27 mouse cellular contexts compared by ENCODE assay signal in the genomic region with DNA sequence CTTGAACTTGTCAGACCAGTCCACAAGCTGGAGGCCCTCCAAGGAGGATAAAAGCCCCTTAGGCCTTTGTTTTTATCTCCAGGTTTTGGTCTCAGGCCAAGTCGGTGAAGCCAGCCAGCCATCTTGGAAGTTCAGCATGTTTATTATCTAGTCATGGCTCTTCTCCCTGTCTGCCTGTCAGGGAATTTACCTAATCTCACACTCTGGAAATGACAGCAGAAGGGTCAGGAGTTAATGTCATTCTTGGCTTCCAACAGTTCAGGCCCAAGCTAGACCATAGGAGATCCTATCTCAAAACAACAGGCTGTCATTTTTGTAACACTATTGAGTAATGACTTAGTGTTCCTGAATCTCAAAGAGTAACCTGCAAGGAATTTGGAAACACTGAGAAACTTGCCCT. TPM values are rescaled to one million over a fixed set of nuclear protein-coding genes. Genes with fewer than 3 reads are reported as not detected.
DNase-seq lines count a peak whose midpoint lies in the region; ATAC-seq and TF ChIP-seq lines count a peak whose summit lies in the region.
"Had no signal": no experiment of that assay in that cellular context is flagged by ENCODE, and none has a peak within 500 bp of the region (broad histone marks: within the 10 kb centered on the region; RNA-seq: fewer than 3 reads in every experiment).

No protein-coding gene starts in this region.

- H3K4me3 ChIP-seq in lung, embryonic 14.5 days (ENCODE audit: low read depth, low read length) = no peak overlapping the region
- no peak overlapping the region for H3K4me3 ChIP-seq in liver, embryonic 12.5 days
- H3K4me3 ChIP-seq: embryonic facial prominence, embryonic 13.5 days; embryonic facial prominence, embryonic 15.5 days; erythroblast, embryonic 14.5 days; forebrain, embryonic 13.5 days; forebrain, embryonic 15.5 days had no signal

- H3K4me1 ChIP-seq in lung, embryonic 14.5 days (ENCODE audit: insufficient read depth) = no peaks in the 10 kb centered on the region
- H3K4me1 ChIP-seq in liver, embryonic 12.5 days = peaks cover 11% of the 10 kb centered on the region; the same call in 1 of the 2 replicates
- H3K4me1 ChIP-seq: forebrain, embryonic 13.5 days; forebrain, embryonic 15.5 days had no signal

- peak; percentile 23 for DNase-seq in adrenal gland, adult 2 months
- DNase-seq in adrenal gland, postnatal 36 days = no peak
- peak; percentile 34 for DNase-seq in lung, embryonic 14.5 days
- DNase-seq in lung, postnatal 10 days = no peak
- DNase-seq in adipocyte (ENCODE audit: low spot score) = peak; percentile 34
- peak; percentile 93 for DNase-seq in gonadal fat pad, adult 2 months (ENCODE audit: low read depth)
- DNase-seq: adrenal gland, adult 8-10 months; B cell, adult 2 months; cerebellum, adult 11 months; cerebellum, adult 18-20 months; cerebellum, adult 8-10 months; cerebellum, adult 9-11 months; cerebellum, postnatal 14 days; cerebellum, postnatal 36 days; embryo, embryonic 11 days; forebrain, postnatal 0 days had no signal

- H3K4me2 ChIP-seq in lung, embryonic 14.5 days = no peak overlapping the region
- no peak overlapping the region for H3K4me2 ChIP-seq in liver, embryonic 12.5 days
- H3K4me2 ChIP-seq: embryonic facial prominence, embryonic 13.5 days; embryonic facial prominence, embryonic 15.5 days; forebrain, embryonic 13.5 days; forebrain, embryonic 15.5 days had no signal

- WGBS in lung, embryonic 14.5 days = 39% methylated on average over 1 of the region's 1 CpGs
- 36% methylated on average over 1 of the region's 1 CpGs for WGBS in liver, embryonic 12.5 days (ENCODE audit: insufficient replicate concordance)

- no peak overlapping the region for H3K27ac ChIP-seq in lung, embryonic 14.5 days (ENCODE audit: low read depth)
- H3K27ac ChIP-seq in liver, embryonic 12.5 days = no peak overlapping the region
- H3K27ac ChIP-seq: embryonic facial prominence, embryonic 13.5 days; embryonic facial prominence, embryonic 15.5 days; forebrain, embryonic 13.5 days; forebrain, embryonic 15.5 days had no signal

- ATAC-seq in lung, embryonic 14.5 days (ENCODE audit: insufficient read depth) = no peak
- no peak for ATAC-seq in liver, embryonic 12.5 days
- ATAC-seq: activated CD4-positive, CD25-positive, alpha-beta regulatory T cell, adult 4 months; CD4-positive, CD25-positive, alpha-beta regulatory T cell, adult 4 months; forebrain, embryonic 13.5 days; forebrain, embryonic 15.5 days; forebrain, postnatal 0 days; Patski had no signal

- TF ChIP-seq CTCF in lung, embryonic 14.5 days (IDR thresholded peaks at IDR 0.05; ENCODE audit: low read depth) = no peak

- no peaks in the 10 kb centered on the region for H3K36me3 ChIP-seq in lung, embryonic 14.5 days (ENCODE audit: insufficient read depth)
- H3K36me3 ChIP-seq in liver, embryonic 12.5 days = no peaks in the 10 kb centered on the region
- H3K36me3 ChIP-seq: embryonic facial prominence, embryonic 13.5 days; embryonic facial prominence, embryonic 15.5 days; forebrain, embryonic 15.5 days; G1E had no signal

- no peak overlapping the region for H3K9ac ChIP-seq in lung, embryonic 14.5 days
- H3K9ac ChIP-seq in liver, embryonic 12.5 days = no peak overlapping the region
- H3K9ac ChIP-seq: embryonic facial prominence, embryonic 13.5 days; embryonic facial prominence, embryonic 15.5 days; forebrain, embryonic 13.5 days; forebrain, embryonic 15.5 days; forebrain, postnatal 0 days had no signal

- H3K9me3 ChIP-seq in lung, embryonic 14.5 days (ENCODE audit: low read depth, low read length) = no peaks in the 10 kb centered on the region
- no peaks in the 10 kb centered on the region for H3K9me3 ChIP-seq in liver, embryonic 12.5 days (replicated peaks)
- H3K9me3 ChIP-seq: embryonic facial prominence, embryonic 13.5 days; embryonic facial prominence, embryonic 15.5 days; forebrain, embryonic 13.5 days; forebrain, embryonic 15.5 days; G1E had no signal

- no peaks in the 10 kb centered on the region for H3K27me3 ChIP-seq in lung, embryonic 14.5 days (ENCODE audit: insufficient read depth, low read length)
- H3K27me3 ChIP-seq in liver, embryonic 12.5 days (replicated peaks) = peaks cover 8% of the 10 kb centered on the region
- H3K27me3 ChIP-seq: embryonic facial prominence, embryonic 13.5 days; embryonic facial prominence, embryonic 15.5 days; forebrain, embryonic 13.5 days; forebrain, embryonic 15.5 days; Patski had no signal

RNA-seq across cellular contexts. Expression of gene Sars, which starts 9.2 kb away (rescaled TPM):
- total RNA-seq in adrenal gland, adult 2 months (2021) = 100 to 1,000 TPM; 198 to 212 TPM
- polyA plus RNA-seq in adrenal gland, adult 2 months (2012; rRNA removed) = 23.8 and 32.6 TPM in 2 replicates
- total RNA-seq in adrenal gland, postnatal 36 days (2021) = 100 to 1,000 TPM; 185 to 210 TPM
- polyA plus RNA-seq in lung, embryonic 14.5 days (2014; fragmentation: Nextera tagmentation; extraction: Ambion mirVana) = 118 and 119 TPM in 2 replicates
- 55.8 and 63.1 TPM in 2 replicates for polyA plus RNA-seq in gonadal fat pad, adult 2 months (2012; rRNA removed)
- 132 and 134 TPM in 2 replicates for polyA plus RNA-seq in liver, embryonic 12.5 days (2016; fragmentation: Nextera tagmentation; extraction: Ambion mirVana)

RNA-seq across cellular contexts. Expression of gene Celsr2, which starts 38.8 kb away (rescaled TPM):
- total RNA-seq in adrenal gland, adult 2 months (2021) = 1 to 10 TPM; 6.1 to 8.3 TPM
- 9.9 and 17.1 TPM in 2 replicates for polyA plus RNA-seq in adrenal gland, adult 2 months (2012; rRNA removed)
- 1 to 10 TPM; 5.6 to 8.1 TPM for total RNA-seq in adrenal gland, postnatal 36 days (2021)
- 8.3 and 9.4 TPM in 2 replicates for polyA plus RNA-seq in lung, embryonic 14.5 days (2014; fragmentation: Nextera tagmentation; extraction: Ambion mirVana)
- 18.5 and 28.7 TPM in 2 replicates for polyA plus RNA-seq in gonadal fat pad, adult 2 months (2012; rRNA removed)
- polyA plus RNA-seq in liver, embryonic 12.5 days (2016; fragmentation: Nextera tagmentation; extraction: Ambion mirVana) = 0.49 and 0.93 TPM in 2 replicates
- total RNA-seq: CH12.LX had no signal

Comparison
In these comparisons a context has a peak if more than half of its experiments do, and no peak if none do; other contexts are left out.
1. DNase-seq: peak in adrenal gland, adult 2 months (single experiment), lung, embryonic 14.5 days (single experiment), adipocyte (single experiment) and gonadal fat pad, adult 2 months (single experiment); none in adrenal gland, postnatal 36 days (0 of 2) and lung, postnatal 10 days (single experiment).